Comparison of ENCODE assay signal across 9 mouse cellular contexts in the genomic region with DNA sequence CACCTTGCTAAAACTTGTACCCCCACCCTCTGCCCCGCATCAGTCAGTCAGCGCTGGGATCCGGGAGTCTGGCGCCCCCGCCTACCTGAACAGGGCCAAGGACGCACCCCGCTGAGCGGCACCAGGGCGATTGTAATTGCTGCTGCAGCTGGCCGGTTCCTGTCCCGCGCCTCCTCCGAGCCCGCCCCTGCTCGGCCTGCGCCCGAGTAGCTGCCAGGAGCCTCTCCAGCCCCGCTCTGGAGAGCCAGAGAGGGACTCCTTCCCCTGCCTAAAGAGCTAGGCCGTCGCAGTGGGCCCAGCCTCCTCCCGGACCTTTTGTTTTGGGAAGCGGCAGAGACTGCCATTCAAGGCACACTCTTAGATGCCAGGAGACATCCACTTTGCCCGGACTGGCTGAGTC. TPM values are rescaled to one million over a fixed set of nuclear protein-coding genes. Genes with fewer than 3 reads are reported as not detected.
DNase-seq lines count a peak whose midpoint lies in the region; ATAC-seq lines count a peak whose summit lies in the region.
"Had no signal": no experiment of that assay in that cellular context is flagged by ENCODE, and none has a peak within 500 bp of the region (broad histone marks: within the 10 kb centered on the region; RNA-seq: fewer than 3 reads in every experiment).

No protein-coding gene starts in this region.

- DNase-seq in kidney, adult 8-10 months: no peak
- DNase-seq in heart, postnatal 14 days: peak; percentile 68 to 74
- peak; percentile 12 for DNase-seq in liver
- no peak for DNase-seq in spleen, postnatal 4 days (ENCODE audit: low spot score in 2 of 2)

- WGBS in kidney, embryonic 16.5 days: 4% methylated on average over 23 of the region's 23 CpGs
- 2% methylated on average over 23 of the region's 23 CpGs for WGBS in forebrain, embryonic 13.5 days
- 3% methylated on average over 23 of the region's 23 CpGs for WGBS in neural tube, embryonic 13.5 days

- intact Hi-C loops in heart, postnatal 14 days (cut with DNase I): no loop called here

- 0 out of 2 replicates have a peak, but pooled peaks cover 2% of the 10 kb centered on the region for H3K27me3 ChIP-seq in kidney, embryonic 16.5 days (ENCODE audit: insufficient read depth, low read length)
- H3K27me3 ChIP-seq in forebrain, embryonic 13.5 days: peaks cover 11% of the 10 kb centered on the region
- peaks cover 33% of the 10 kb centered on the region for H3K27me3 ChIP-seq in neural tube, embryonic 13.5 days

- ATAC-seq in kidney, embryonic 16.5 days (ENCODE audit: low FRiP score, low TSS enrichment): no peak; the same call in 1 of the 2 replicates
- ATAC-seq in forebrain, embryonic 13.5 days: no peak
- ATAC-seq in neural tube, embryonic 13.5 days (ENCODE audit: low read depth): 0 out of 2 replicates have a peak, but pooled peaks have one; percentile 15
- no peak for ATAC-seq in activated CD4-positive, CD25-positive, alpha-beta regulatory T cell, adult 4 months

- peaks cover 4% of the 10 kb centered on the region; the same call in 1 of the 2 replicates for H3K9me3 ChIP-seq in kidney, embryonic 16.5 days (ENCODE audit: low read length)
- H3K9me3 ChIP-seq in forebrain, embryonic 13.5 days (replicated peaks): no peaks in the 10 kb centered on the region
- no peaks in the 10 kb centered on the region for H3K9me3 ChIP-seq in neural tube, embryonic 13.5 days
- H3K9me3 ChIP-seq: G1E had no signal

- H3K36me3 ChIP-seq in kidney, embryonic 16.5 days (ENCODE audit: insufficient read depth, low read length): no peaks in the 10 kb centered on the region
- H3K36me3 ChIP-seq in forebrain, embryonic 13.5 days (ENCODE audit: poor library complexity, severe bottlenecking): no peaks in the 10 kb centered on the region
- no peaks in the 10 kb centered on the region for H3K36me3 ChIP-seq in neural tube, embryonic 13.5 days
- H3K36me3 ChIP-seq: G1E had no signal

- H3K4me1 ChIP-seq in kidney, embryonic 16.5 days (ENCODE audit: insufficient read depth, low read length): peaks cover 6% of the 10 kb centered on the region; the same call in 1 of the 2 replicates
- peaks cover 9% of the 10 kb centered on the region for H3K4me1 ChIP-seq in forebrain, embryonic 13.5 days
- H3K4me1 ChIP-seq in neural tube, embryonic 13.5 days (replicated peaks): peaks cover 7% of the 10 kb centered on the region; the same call in 1 of the 2 replicates

- no peak overlapping the region for H3K27ac ChIP-seq in kidney, embryonic 16.5 days (ENCODE audit: low read length)
- H3K27ac ChIP-seq in forebrain, embryonic 13.5 days: no peak overlapping the region
- no peak overlapping the region for H3K27ac ChIP-seq in neural tube, embryonic 13.5 days (replicated peaks)

- peak overlapping the region; percentile 50 for H3K9ac ChIP-seq in kidney, embryonic 16.5 days (replicated peaks; ENCODE audit: low read length)
- peak overlapping the region; percentile 52 for H3K9ac ChIP-seq in forebrain, embryonic 13.5 days
- H3K9ac ChIP-seq in neural tube, embryonic 13.5 days: peak overlapping the region; percentile 51

- no peak overlapping the region for H3K4me3 ChIP-seq in kidney, embryonic 16.5 days (ENCODE audit: low read length)
- 0 out of 2 replicates have a peak overlapping the region, but pooled peaks have one; percentile 6 for H3K4me3 ChIP-seq in forebrain, embryonic 13.5 days
- no peak overlapping the region for H3K4me3 ChIP-seq in neural tube, embryonic 13.5 days

- H3K4me2 ChIP-seq in kidney, embryonic 16.5 days (replicated peaks; ENCODE audit: low read depth, low read length): peak overlapping the region; percentile 42
- H3K4me2 ChIP-seq in forebrain, embryonic 13.5 days: peak overlapping the region; percentile 45
- peak overlapping the region; percentile 29 for H3K4me2 ChIP-seq in neural tube, embryonic 13.5 days

RNA-seq across cellular contexts. Expression of gene Zfp385c, which starts 19.1 kb away (rescaled TPM):
- polyA plus RNA-seq in kidney, embryonic 16.5 days (2015; fragmentation: Nextera tagmentation; extraction: Ambion mirVana): 0.32 and 0.69 TPM in 2 replicates
- polyA plus RNA-seq in forebrain, embryonic 13.5 days (2015; fragmentation: Nextera tagmentation; extraction: Ambion mirVana): 0.18 and 0.48 TPM in 2 replicates
- total RNA-seq in heart, postnatal 14 days (2021): under 1 TPM; 0.10 to 0.29 TPM
- polyA plus RNA-seq in neural tube, embryonic 13.5 days (2015; fragmentation: Nextera tagmentation; extraction: Ambion mirVana): 0.10 and 0.21 TPM in 2 replicates
- under 1 TPM in 1 of 2 experiments, not detected in 1; 0.17 TPM for polyA plus RNA-seq in activated CD4-positive, CD25-positive, alpha-beta regulatory T cell, adult 4 months (2017; shearing (Covaris generic))
- polyA plus RNA-seq: G1E had no signal

RNA-seq across cellular contexts. Expression of gene Dhx58, which starts 30.9 kb away (rescaled TPM):
- 2.6 and 3.2 TPM in 2 replicates for polyA plus RNA-seq in kidney, embryonic 16.5 days (2015; fragmentation: Nextera tagmentation; extraction: Ambion mirVana)
- polyA plus RNA-seq in forebrain, embryonic 13.5 days (2015; fragmentation: Nextera tagmentation; extraction: Ambion mirVana): 1.8 and 2.1 TPM in 2 replicates
- under 1 TPM; 0.76 to 1.00 TPM for total RNA-seq in heart, postnatal 14 days (2021)
- polyA plus RNA-seq in neural tube, embryonic 13.5 days (2015; fragmentation: Nextera tagmentation; extraction: Ambion mirVana): 2.1 and 4.1 TPM in 2 replicates
- 10 to 100 TPM; 25.3 to 42.0 TPM for polyA plus RNA-seq in activated CD4-positive, CD25-positive, alpha-beta regulatory T cell, adult 4 months (2017; shearing (Covaris generic))

RNA-seq across cellular contexts. Expression of gene Kat2a, which starts 39.1 kb away (rescaled TPM):
- 62.4 and 63.7 TPM in 2 replicates for polyA plus RNA-seq in kidney, embryonic 16.5 days (2015; fragmentation: Nextera tagmentation; extraction: Ambion mirVana)
- polyA plus RNA-seq in forebrain, embryonic 13.5 days (2015; fragmentation: Nextera tagmentation; extraction: Ambion mirVana): 41.6 and 48.7 TPM in 2 replicates
- total RNA-seq in heart, postnatal 14 days (2021): 10 to 100 TPM; 12.9 to 13.7 TPM
- 54.7 TPM in 2 replicates for polyA plus RNA-seq in neural tube, embryonic 13.5 days (2015; fragmentation: Nextera tagmentation; extraction: Ambion mirVana)
- polyA plus RNA-seq in activated CD4-positive, CD25-positive, alpha-beta regulatory T cell, adult 4 months (2017; shearing (Covaris generic)): 10 to 100 TPM; 11.2 to 13.3 TPM

RNA-seq across cellular contexts. Expression of gene Hspb9, which starts 40.5 kb away (rescaled TPM):
- 0.33 TPM in 1 of 2 replicates, not detected in the other for polyA plus RNA-seq in kidney, embryonic 16.5 days (2015; fragmentation: Nextera tagmentation; extraction: Ambion mirVana)
- polyA plus RNA-seq in forebrain, embryonic 13.5 days (2015; fragmentation: Nextera tagmentation; extraction: Ambion mirVana): not detected in 2 replicates
- total RNA-seq in heart, postnatal 14 days (2021): not detected
- 0.43 TPM in 1 of 2 replicates, not detected in the other for polyA plus RNA-seq in neural tube, embryonic 13.5 days (2015; fragmentation: Nextera tagmentation; extraction: Ambion mirVana)
- polyA plus RNA-seq in activated CD4-positive, CD25-positive, alpha-beta regulatory T cell, adult 4 months (2017; shearing (Covaris generic)): under 1 TPM; 0.70 to 0.78 TPM

RNA-seq across cellular contexts. Expression of gene Dnajc7, which starts 53.2 kb away (rescaled TPM):
- polyA plus RNA-seq in kidney, embryonic 16.5 days (2015; fragmentation: Nextera tagmentation; extraction: Ambion mirVana): 235 and 267 TPM in 2 replicates
- 283 and 285 TPM in 2 replicates for polyA plus RNA-seq in forebrain, embryonic 13.5 days (2015; fragmentation: Nextera tagmentation; extraction: Ambion mirVana)
- 100 to 1,000 TPM; 158 TPM for total RNA-seq in heart, postnatal 14 days (2021)
- 304 and 317 TPM in 2 replicates for polyA plus RNA-seq in neural tube, embryonic 13.5 days (2015; fragmentation: Nextera tagmentation; extraction: Ambion mirVana)
- polyA plus RNA-seq in activated CD4-positive, CD25-positive, alpha-beta regulatory T cell, adult 4 months (2017; shearing (Covaris generic)): 100 to 1,000 TPM; 237 to 338 TPM

Comparison
In these comparisons a context has a peak if more than half of its experiments do, and no peak if none do; other contexts are left out.
1. DNase-seq: peak in heart, postnatal 14 days (2 of 2) and liver (single experiment); none in kidney, adult 8-10 months (0 of 2) and spleen, postnatal 4 days (0 of 2).
2. Peak in every context shown above with its lines, with median percentiles within 50 percentile points of each other: H3K4me2 ChIP-seq and H3K9ac ChIP-seq.